15 mouse cellular contexts compared by ENCODE assay signal in genomic region chr12:88704159-88704846, GRCm38 (mm10). TPM values are rescaled to one million over a fixed set of nuclear protein-coding genes. Genes with fewer than 3 reads are reported as not detected.
DNase-seq lines count a peak whose midpoint lies in the region; ATAC-seq lines count a peak whose summit lies in the region.
"Had no signal": no experiment of that assay in that cellular context is flagged by ENCODE, and none has a peak within 500 bp of the region (broad histone marks: within the 10 kb centered on the region; RNA-seq: fewer than 3 reads in every experiment).

No protein-coding gene starts in this region.

- DNase-seq in forebrain, embryonic 14.5 days (ENCODE audit: low spot score) = no peak
- no peak for DNase-seq in midbrain, embryonic 10.5 days (ENCODE audit: low spot score)
- no peak for DNase-seq in adrenal gland, postnatal 36 days
- DNase-seq: gastrocnemius, adult 2 months; heart, adult 2 months; heart, postnatal 10 days; thymus, adult 2 months had no signal

- no peaks in the 10 kb centered on the region for H3K36me3 ChIP-seq in forebrain, embryonic 12.5 days (replicated peaks)
- H3K36me3 ChIP-seq in forebrain, embryonic 14.5 days (ENCODE audit: control insufficient read depth, insufficient read depth, low read length) = no peaks in the 10 kb centered on the region
- H3K36me3 ChIP-seq in midbrain, embryonic 13.5 days = no peaks in the 10 kb centered on the region
- no peaks in the 10 kb centered on the region for H3K36me3 ChIP-seq in midbrain, embryonic 10.5 days
- no peaks in the 10 kb centered on the region for H3K36me3 ChIP-seq in hindbrain, embryonic 16.5 days (ENCODE audit: control insufficient read depth, insufficient read depth, low read length)
- no peaks in the 10 kb centered on the region for H3K36me3 ChIP-seq in neural tube, embryonic 14.5 days (ENCODE audit: control insufficient read depth, insufficient read depth, low read length)
- H3K36me3 ChIP-seq: embryonic facial prominence, embryonic 12.5 days; G1E; intestine, embryonic 15.5 days; limb, embryonic 12.5 days had no signal

- no peak overlapping the region for H3K4me2 ChIP-seq in forebrain, embryonic 12.5 days
- H3K4me2 ChIP-seq in forebrain, embryonic 14.5 days (ENCODE audit: low read length) = no peak overlapping the region
- no peak overlapping the region for H3K4me2 ChIP-seq in midbrain, embryonic 13.5 days (replicated peaks)
- H3K4me2 ChIP-seq in hindbrain, embryonic 16.5 days (ENCODE audit: low read length) = no peak overlapping the region
- no peak overlapping the region for H3K4me2 ChIP-seq in neural tube, embryonic 14.5 days (ENCODE audit: low read depth, low read length)
- H3K4me2 ChIP-seq: embryonic facial prominence, embryonic 12.5 days; intestine, embryonic 15.5 days; limb, embryonic 12.5 days had no signal

- peaks cover 13% of the 10 kb centered on the region; the same call in 1 of the 2 replicates for H3K4me1 ChIP-seq in forebrain, embryonic 12.5 days
- H3K4me1 ChIP-seq in forebrain, embryonic 14.5 days (ENCODE audit: control insufficient read depth, insufficient read depth, low read length) = 0 out of 2 replicates have a peak, but pooled peaks cover 3% of the 10 kb centered on the region
- peaks cover 16% of the 10 kb centered on the region; the same call in 1 of the 2 replicates for H3K4me1 ChIP-seq in midbrain, embryonic 13.5 days (replicated peaks)
- 0 out of 2 replicates have a peak, but pooled peaks cover 3% of the 10 kb centered on the region for H3K4me1 ChIP-seq in midbrain, embryonic 10.5 days
- H3K4me1 ChIP-seq in hindbrain, embryonic 16.5 days (ENCODE audit: control insufficient read depth, insufficient read depth, low read depth, low read length) = no peaks in the 10 kb centered on the region
- H3K4me1 ChIP-seq in neural tube, embryonic 14.5 days (ENCODE audit: control insufficient read depth, insufficient read depth, low read length) = no peaks in the 10 kb centered on the region
- H3K4me1 ChIP-seq: embryonic facial prominence, embryonic 12.5 days; intestine, embryonic 15.5 days; limb, embryonic 12.5 days had no signal

- H3K27me3 ChIP-seq in forebrain, embryonic 12.5 days = no peaks in the 10 kb centered on the region
- no peaks in the 10 kb centered on the region for H3K27me3 ChIP-seq in forebrain, embryonic 14.5 days (replicated peaks; ENCODE audit: control insufficient read depth, insufficient read depth, low read length)
- no peaks in the 10 kb centered on the region for H3K27me3 ChIP-seq in midbrain, embryonic 13.5 days
- H3K27me3 ChIP-seq in midbrain, embryonic 10.5 days (ENCODE audit: low read depth, poor library complexity, severe bottlenecking) = no peaks in the 10 kb centered on the region
- no peaks in the 10 kb centered on the region for H3K27me3 ChIP-seq in hindbrain, embryonic 16.5 days (replicated peaks; ENCODE audit: control insufficient read depth, insufficient read depth, low read length)
- H3K27me3 ChIP-seq in neural tube, embryonic 14.5 days (ENCODE audit: control insufficient read depth, insufficient read depth, low read length) = no peaks in the 10 kb centered on the region
- H3K27me3 ChIP-seq: embryonic facial prominence, embryonic 12.5 days; intestine, embryonic 15.5 days; limb, embryonic 12.5 days had no signal

- no peak overlapping the region for H3K9ac ChIP-seq in forebrain, embryonic 12.5 days
- no peak overlapping the region for H3K9ac ChIP-seq in forebrain, embryonic 14.5 days (ENCODE audit: low read length)
- no peak overlapping the region for H3K9ac ChIP-seq in midbrain, embryonic 13.5 days (replicated peaks)
- H3K9ac ChIP-seq in hindbrain, embryonic 16.5 days (ENCODE audit: low read depth, low read length) = no peak overlapping the region
- H3K9ac ChIP-seq in neural tube, embryonic 14.5 days (replicated peaks; ENCODE audit: low read depth, low read length) = no peak overlapping the region
- H3K9ac ChIP-seq: embryonic facial prominence, embryonic 12.5 days; intestine, embryonic 15.5 days; limb, embryonic 12.5 days had no signal

- 0 out of 2 replicates have a peak, but pooled peaks have one; percentile 33 for ATAC-seq in forebrain, embryonic 12.5 days (ENCODE audit: low FRiP score)
- no peak for ATAC-seq in forebrain, embryonic 14.5 days
- peak; percentile 56 for ATAC-seq in midbrain, embryonic 13.5 days
- ATAC-seq in hindbrain, embryonic 16.5 days = 0 out of 2 replicates have a peak, but pooled peaks have one; percentile 37
- peak; percentile 78 for ATAC-seq in neural tube, embryonic 14.5 days (ENCODE audit: low read depth)
- ATAC-seq: intestine, embryonic 15.5 days had no signal

- no peaks in the 10 kb centered on the region for H3K9me3 ChIP-seq in forebrain, embryonic 12.5 days
- no peaks in the 10 kb centered on the region for H3K9me3 ChIP-seq in forebrain, embryonic 14.5 days (replicated peaks; ENCODE audit: control insufficient read depth, low read length)
- H3K9me3 ChIP-seq in midbrain, embryonic 13.5 days = no peaks in the 10 kb centered on the region
- no peaks in the 10 kb centered on the region for H3K9me3 ChIP-seq in midbrain, embryonic 10.5 days (replicated peaks)
- no peaks in the 10 kb centered on the region for H3K9me3 ChIP-seq in hindbrain, embryonic 16.5 days (ENCODE audit: control insufficient read depth, low read length)
- H3K9me3 ChIP-seq in neural tube, embryonic 14.5 days (ENCODE audit: control insufficient read depth, low read length) = no peaks in the 10 kb centered on the region
- H3K9me3 ChIP-seq: embryonic facial prominence, embryonic 12.5 days; G1E; intestine, embryonic 15.5 days; limb, embryonic 12.5 days had no signal

- H3K4me3 ChIP-seq in forebrain, embryonic 12.5 days (replicated peaks) = no peak overlapping the region
- no peak overlapping the region for H3K4me3 ChIP-seq in forebrain, embryonic 14.5 days (ENCODE audit: low read depth, low read length)
- H3K4me3 ChIP-seq in midbrain, embryonic 13.5 days (replicated peaks) = no peak overlapping the region
- H3K4me3 ChIP-seq in midbrain, embryonic 10.5 days = no peak overlapping the region
- no peak overlapping the region for H3K4me3 ChIP-seq in hindbrain, embryonic 16.5 days (ENCODE audit: low read length)
- no peak overlapping the region for H3K4me3 ChIP-seq in neural tube, embryonic 14.5 days (ENCODE audit: low read depth, low read length)
- H3K4me3 ChIP-seq: embryonic facial prominence, embryonic 12.5 days; gastrocnemius, adult 2 months; heart, adult 2 months; intestine, embryonic 15.5 days; limb, embryonic 12.5 days had no signal

- H3K27ac ChIP-seq in forebrain, embryonic 12.5 days = no peak overlapping the region
- H3K27ac ChIP-seq in forebrain, embryonic 14.5 days (ENCODE audit: low read depth, low read length) = no peak overlapping the region
- H3K27ac ChIP-seq in midbrain, embryonic 13.5 days = peak overlapping the region; percentile 17; the same call in 1 of the 2 replicates
- H3K27ac ChIP-seq in midbrain, embryonic 10.5 days (replicated peaks) = no peak overlapping the region
- H3K27ac ChIP-seq in hindbrain, embryonic 16.5 days (ENCODE audit: low read depth, low read length) = no peak overlapping the region
- no peak overlapping the region for H3K27ac ChIP-seq in neural tube, embryonic 14.5 days (ENCODE audit: low read depth, low read length)
- H3K27ac ChIP-seq: embryonic facial prominence, embryonic 12.5 days; gastrocnemius, adult 2 months; heart, adult 2 months; intestine, embryonic 15.5 days; limb, embryonic 12.5 days had no signal

- 45% methylated on average over 10 of the region's 10 CpGs for WGBS in forebrain, embryonic 12.5 days
- 44% methylated on average over 10 of the region's 10 CpGs for WGBS in forebrain, embryonic 14.5 days
- WGBS in midbrain, embryonic 13.5 days = 46% methylated on average over 10 of the region's 10 CpGs
- 82% methylated on average over 10 of the region's 10 CpGs for WGBS in midbrain, embryonic 10.5 days
- WGBS in hindbrain, embryonic 16.5 days = 34% methylated on average over 10 of the region's 10 CpGs
- WGBS in neural tube, embryonic 14.5 days = 18% methylated on average over 10 of the region's 10 CpGs

RNA-seq across cellular contexts. Expression of gene Nrxn3, which starts 18.4 kb away (rescaled TPM):
- 62.2 and 71.1 TPM in 2 replicates for polyA plus RNA-seq in forebrain, embryonic 12.5 days (2016; fragmentation: Nextera tagmentation; extraction: Ambion mirVana)
- polyA plus RNA-seq in forebrain, embryonic 14.5 days (2014; fragmentation: Nextera tagmentation; extraction: Ambion mirVana) = 39.6 and 67.6 TPM in 2 replicates
- polyA plus RNA-seq in midbrain, embryonic 13.5 days (2015; fragmentation: Nextera tagmentation; extraction: Ambion mirVana) = 72.4 and 88.1 TPM in 2 replicates
- 5.2 and 18.0 TPM in 2 replicates for polyA plus RNA-seq in midbrain, embryonic 10.5 days (2016; fragmentation: Nextera tagmentation; extraction: Ambion mirVana)
- 98.5 and 99.6 TPM in 2 replicates for polyA plus RNA-seq in hindbrain, embryonic 16.5 days (2015; fragmentation: Nextera tagmentation; extraction: Ambion mirVana)
- 118 and 159 TPM in 2 replicates for polyA plus RNA-seq in neural tube, embryonic 14.5 days (2014; fragmentation: Nextera tagmentation; extraction: Ambion mirVana)
- under 1 TPM in 1 of 2 experiments, not detected in 1; 0.20 TPM for total RNA-seq in adrenal gland, postnatal 36 days (2021)
- polyA plus RNA-seq: G1E; heart, adult 2 months had no signal
